Mouse (Mus musculus) hindbrain, embryonic 15.5 days (tissue): ENCODE measurements around the gene St14. TPM values are rescaled to one million over a fixed set of nuclear protein-coding genes. Genes with fewer than 3 reads are reported as not detected.

Experiments used
- ATAC-seq: fragments of 200-750 bp; cut with Nextera tagmentation; 2 replicates; pipeline ENCODE4 v1.8.0; 2017; ENCODE audit warnings: low read depth, moderate number of reproducible peaks, moderate TSS enrichment; ENCODE audit not compliant: low FRiP score
- H3K27ac ChIP-seq: fragments of 300-500 bp; sonication (generic); replicated peaks from 2 replicates; pipeline ENCODE4 v1.5.1; 2015; ENCODE audit warnings: mild to moderate bottlenecking, inconsistent platforms
- H3K27me3 ChIP-seq: fragments of 300-500 bp; sonication (generic); 2 replicates; pipeline ENCODE4 v1.6.1; 2015; ENCODE audit warnings: control low read depth, inconsistent platforms
- H3K36me3 ChIP-seq: fragments of 300-500 bp; sonication (generic); 2 replicates; pipeline ENCODE4 v1.6.1; 2015; ENCODE audit warnings: control low read depth, inconsistent platforms
- H3K4me1 ChIP-seq: fragments of 300-500 bp; sonication (generic); replicated peaks from 2 replicates; pipeline ENCODE4 v1.6.1; 2015; ENCODE audit warnings: control low read depth, inconsistent platforms
- H3K4me2 ChIP-seq: fragments of 300-500 bp; sonication (generic); 2 replicates; pipeline ENCODE4 v1.6.1; 2015; ENCODE audit warnings: moderate library complexity, mild to moderate bottlenecking, inconsistent platforms
- H3K4me3 ChIP-seq: fragments of 300-500 bp; sonication (generic); 2 replicates; pipeline ENCODE4 v1.5.1; 2015; ENCODE audit warnings: mild to moderate bottlenecking, inconsistent platforms
- H3K9ac ChIP-seq: fragments of 300-500 bp; sonication (generic); 2 replicates; pipeline ENCODE4 v1.6.1; 2015; ENCODE audit warnings: inconsistent platforms
- H3K9me3 ChIP-seq: fragments of 300-500 bp; sonication (generic); 2 replicates; pipeline ENCODE4 v1.6.1; 2016; ENCODE audit warnings: control low read depth, inconsistent platforms
- whole genome bisulfite sequencing: fragments of 180-500 bp; shearing (Covaris S2); methylation state at CpG from one replicate; pipeline ENCODE4 v1.1.7; 2015; 5-methylcytosine and 5-hydroxymethylcytosine counted together
- polyA plus RNA-seq: library from polyadenylated mRNA; unstranded; fragments of >200 nt; fragmentation: Nextera tagmentation; extraction: Ambion mirVana; gene quantifications from 2 replicates; pipeline ENCODE4 v1.2.1, GENCODE M21; 2015

Gene St14
- polyA plus RNA-seq, 1 experiment from 2014 or later, result 0.91 TPM

DNA sequence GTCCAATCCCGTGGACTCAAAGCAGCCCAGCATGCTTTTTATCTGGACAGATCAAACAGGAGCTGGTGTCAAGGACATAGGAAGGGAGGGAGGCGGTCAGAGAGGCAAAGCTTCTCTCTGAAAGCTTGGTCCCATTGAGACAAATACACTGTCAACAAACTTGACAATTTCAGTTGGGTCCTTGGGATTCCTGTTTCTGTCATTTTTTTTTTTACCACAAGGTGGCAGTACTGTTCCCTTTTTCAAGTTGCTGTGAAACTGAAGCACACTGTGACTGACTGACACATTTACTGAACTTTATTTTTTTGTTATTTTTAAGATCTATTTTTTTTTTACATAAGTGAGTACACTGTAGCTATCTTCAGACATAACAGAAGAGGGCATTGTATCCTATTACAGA, 19.4 kb upstream of the St14 start:
- no peak overlapping the region for H3K9ac ChIP-seq
- WGBS, result 84% methylated on average over 2 of the region's 2 CpGs
- H3K9me3 ChIP-seq, result no peaks in the 10 kb centered on the region
- ATAC-seq, result 0 out of 2 replicates have a peak, but pooled peaks have one; percentile 45
- H3K27ac ChIP-seq, result no peak overlapping the region
- no peak overlapping the region for H3K4me2 ChIP-seq
- no peaks in the 10 kb centered on the region for H3K27me3 ChIP-seq
- H3K4me3 ChIP-seq, result no peak overlapping the region
- H3K36me3 ChIP-seq, result peaks cover 63% of the 10 kb centered on the region
- no peaks in the 10 kb centered on the region for H3K4me1 ChIP-seq

DNA sequence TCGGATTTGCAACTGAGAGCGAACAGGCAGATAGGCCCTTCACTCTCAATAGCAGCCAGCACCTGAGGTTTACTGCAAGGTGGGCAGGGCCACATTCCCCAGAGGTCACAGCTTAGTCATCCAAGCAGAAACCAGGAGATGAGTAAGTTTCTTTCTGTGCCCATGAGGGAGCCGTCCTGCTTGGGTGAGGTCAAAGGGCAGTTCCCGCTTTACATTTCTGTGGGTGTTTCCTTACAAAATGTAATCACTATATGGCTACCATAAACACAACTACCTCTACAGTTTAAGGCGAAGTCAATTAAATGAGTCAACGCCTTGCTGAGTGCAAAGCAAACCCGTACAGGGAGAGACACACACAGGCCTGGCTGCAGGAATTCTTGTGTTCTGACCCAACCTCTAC, 16.5 kb upstream of the St14 start:
- Histone ChIP-seq H3K9ac (no peak overlapping the region), H3K27me3 (no peaks in the 10 kb centered on the region), H3K9me3 (no peaks in the 10 kb centered on the region), H3K27ac (no peak overlapping the region), H3K4me1 (no peaks in the 10 kb centered on the region), H3K4me3 (no peak overlapping the region), H3K4me2 (no peak overlapping the region), H3K36me3 (peaks cover 36% of the 10 kb centered on the region)
- 85% methylated on average over 7 of the region's 7 CpGs for WGBS
- no peak for ATAC-seq

DNA sequence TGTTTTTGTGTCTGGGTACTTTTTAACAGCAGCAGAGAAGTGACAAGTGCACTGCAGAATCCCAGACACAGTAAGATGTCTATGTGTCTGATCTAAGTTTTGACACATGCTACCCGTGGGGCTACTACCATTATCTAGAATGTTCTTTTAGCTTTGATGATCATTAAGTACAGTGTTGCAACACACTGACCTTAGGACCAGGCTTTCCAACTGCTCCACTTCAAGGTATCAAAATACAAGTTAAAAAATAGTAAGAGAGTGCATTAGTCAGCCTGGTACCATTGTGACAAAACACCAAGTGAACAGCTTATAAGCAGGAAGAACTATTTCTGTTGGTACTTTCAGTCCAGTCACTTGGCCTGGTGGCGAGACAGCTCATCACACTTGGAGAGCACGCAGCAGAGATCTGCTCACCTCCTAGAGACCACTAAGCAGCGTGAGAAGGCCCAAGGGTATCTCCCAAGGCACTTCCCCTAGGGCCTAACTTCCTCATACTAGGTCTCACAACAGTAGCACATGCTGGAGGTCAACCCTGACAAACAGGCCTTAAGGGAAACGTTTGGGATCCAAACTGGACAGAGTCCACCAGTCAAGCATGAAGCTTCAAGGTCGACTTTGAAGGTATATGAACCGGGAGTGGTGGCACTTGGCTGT, 13.7 kb upstream of the St14 start:
- WGBS, result 85% methylated on average over 7 of the region's 7 CpGs

DNA sequence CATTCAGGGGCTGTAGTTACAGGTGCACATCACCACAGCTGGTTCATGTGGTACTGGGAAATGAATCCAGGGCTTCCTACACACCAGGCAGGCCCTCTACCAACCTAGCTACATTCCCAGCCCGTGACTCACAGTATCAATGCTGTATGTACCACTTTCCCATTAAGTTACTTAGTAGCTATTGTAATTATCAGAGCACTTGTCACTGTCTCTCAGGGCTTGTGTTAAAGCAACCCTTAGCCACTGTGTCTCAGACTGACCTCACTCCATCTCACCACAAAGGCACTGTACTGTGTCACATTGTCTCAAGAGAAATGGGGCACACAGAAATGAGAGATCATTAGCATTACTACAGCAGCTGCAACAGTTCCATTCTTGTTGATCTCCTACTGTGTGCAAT, 11.3 kb upstream of the St14 start:
- no peak overlapping the region for H3K9ac ChIP-seq
- no peak for ATAC-seq
- 66% methylated on average over 1 of the region's 1 CpGs for WGBS

More for the DNA sequence above, 13.7 kb upstream of the St14 start:
- no peak for ATAC-seq
- Histone ChIP-seq H3K4me2 (no peak overlapping the region), H3K36me3 (peaks cover 18% of the 10 kb centered on the region), H3K9me3 (no peaks in the 10 kb centered on the region), H3K4me1 (no peaks in the 10 kb centered on the region), H3K9ac (no peak overlapping the region), H3K27me3 (no peaks in the 10 kb centered on the region), H3K27ac (no peak overlapping the region), H3K4me3 (no peak overlapping the region)

DNA sequence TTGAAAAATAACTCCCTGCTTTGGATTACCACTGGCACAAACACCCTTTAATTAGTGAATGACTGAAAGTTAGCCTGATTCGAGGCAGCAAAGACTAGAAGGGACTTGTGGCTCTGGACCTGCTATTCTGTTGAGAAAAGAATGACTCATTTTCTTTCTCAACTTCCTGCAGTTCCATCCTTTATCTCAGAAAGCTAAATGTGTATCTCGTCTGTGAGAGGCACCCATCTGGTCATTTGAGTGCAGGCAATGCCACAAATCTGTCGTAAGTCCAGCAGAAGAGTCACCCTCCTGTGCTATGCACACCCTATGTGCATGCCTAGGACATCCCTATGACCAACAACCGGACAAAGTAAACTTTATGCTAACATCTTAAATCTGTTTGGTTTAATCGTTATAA, 1.5 kb upstream of the St14 start:
- Histone ChIP-seq H3K4me1 (peaks cover 21% of the 10 kb centered on the region), H3K9ac (no peak overlapping the region), H3K4me3 (no peak overlapping the region), H3K27ac (no peak overlapping the region), H3K4me2 (no peak overlapping the region), H3K36me3 (no peaks in the 10 kb centered on the region), H3K27me3 (peaks cover 54% of the 10 kb centered on the region), H3K9me3 (no peaks in the 10 kb centered on the region)
- no peak for ATAC-seq
- WGBS, result 88% methylated on average over 5 of the region's 5 CpGs

More for the DNA sequence above, 11.3 kb upstream of the St14 start:
- H3K4me3 ChIP-seq, result no peak overlapping the region
- no peak overlapping the region for H3K4me2 ChIP-seq
- no peaks in the 10 kb centered on the region for H3K27me3 ChIP-seq
- no peaks in the 10 kb centered on the region for H3K36me3 ChIP-seq
- H3K27ac ChIP-seq, result no peak overlapping the region
- H3K9me3 ChIP-seq, result no peaks in the 10 kb centered on the region
- no peaks in the 10 kb centered on the region for H3K4me1 ChIP-seq

DNA sequence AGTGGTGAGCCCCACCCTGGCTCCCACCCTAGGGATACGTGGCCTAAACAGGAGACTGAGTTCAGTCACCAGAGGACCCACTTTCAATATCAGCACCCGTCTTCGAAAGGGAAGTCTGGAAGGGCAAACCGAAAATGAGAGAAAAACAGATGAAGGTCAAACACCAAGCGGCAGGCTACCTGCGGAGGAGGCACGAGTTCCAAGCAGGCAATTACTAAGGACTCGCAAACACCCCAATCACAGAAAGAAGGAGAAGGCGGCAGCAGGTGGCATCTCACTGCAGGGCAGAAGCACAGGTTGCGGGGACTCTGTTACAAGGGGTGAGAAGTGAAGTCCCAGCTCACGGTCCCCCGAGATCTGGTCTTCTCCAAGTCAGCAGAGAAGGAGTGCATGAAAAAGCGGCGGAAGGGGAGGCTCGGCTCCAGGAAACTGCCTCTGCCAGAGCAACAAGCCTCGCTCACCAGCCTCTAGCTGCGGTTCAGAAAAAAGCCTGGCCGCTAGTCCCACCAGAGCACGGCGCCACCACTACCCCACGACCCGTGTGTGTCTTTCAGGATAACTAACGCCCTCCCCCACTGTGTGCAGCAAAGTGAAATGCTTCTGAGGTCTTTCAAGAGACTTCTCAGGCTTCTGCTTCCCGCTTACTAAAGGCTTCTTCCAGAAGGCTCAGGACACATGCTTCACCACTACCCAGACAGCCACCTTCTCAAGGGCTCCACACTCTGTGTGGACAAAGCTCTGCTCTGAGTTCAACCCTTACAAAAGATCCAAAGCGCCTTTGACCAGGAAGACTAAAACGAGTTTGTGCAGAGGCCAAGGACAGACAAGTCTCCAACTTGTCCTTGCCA, 1.1 kb downstream of the St14 start:
- WGBS, result 12% methylated on average over 26 of the region's 26 CpGs
- peak; percentile 32; the same call in 1 of the 2 replicates for ATAC-seq
- no peak overlapping the region for H3K27ac ChIP-seq
- H3K36me3 ChIP-seq, result no peaks in the 10 kb centered on the region
- H3K27me3 ChIP-seq, result peaks cover 54% of the 10 kb centered on the region
- H3K4me1 ChIP-seq, result peaks cover 21% of the 10 kb centered on the region
- H3K4me3 ChIP-seq, result peak overlapping the region; percentile 45
- no peak overlapping the region for H3K9ac ChIP-seq
- H3K9me3 ChIP-seq, result no peaks in the 10 kb centered on the region
- H3K4me2 ChIP-seq, result peak overlapping the region; percentile 96

DNA sequence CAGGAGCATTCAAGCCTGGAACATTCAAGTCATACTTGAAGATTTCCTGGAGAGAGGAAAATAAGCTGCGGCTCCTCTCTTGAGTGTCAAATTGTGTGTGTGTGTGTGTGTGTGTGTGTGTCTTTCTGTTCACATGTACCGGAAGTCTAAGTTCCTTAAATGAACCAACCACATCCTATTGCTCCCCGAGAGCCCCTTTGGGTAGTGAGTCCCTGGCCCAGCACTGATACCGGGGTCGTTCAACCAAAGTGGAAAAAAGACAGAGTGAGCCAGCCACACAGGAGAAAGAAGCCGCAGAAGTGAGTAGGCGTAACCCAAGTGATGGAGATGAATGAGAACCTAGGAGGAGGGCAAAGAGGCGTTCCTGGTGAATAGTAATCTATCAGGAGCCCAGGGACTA, 1.7 kb downstream of the St14 start:
- Histone ChIP-seq H3K4me3 (peak overlapping the region; percentile 45; the same call in 1 of the 2 replicates), H3K4me2 (peak overlapping the region; percentile 96; the same call in 1 of the 2 replicates), H3K9ac (no peak overlapping the region), H3K27me3 (peaks cover 54% of the 10 kb centered on the region), H3K9me3 (no peaks in the 10 kb centered on the region), H3K4me1 (peaks cover 21% of the 10 kb centered on the region), H3K36me3 (no peaks in the 10 kb centered on the region), H3K27ac (no peak overlapping the region)
- 59% methylated on average over 8 of the region's 8 CpGs for WGBS
- no peak for ATAC-seq

DNA sequence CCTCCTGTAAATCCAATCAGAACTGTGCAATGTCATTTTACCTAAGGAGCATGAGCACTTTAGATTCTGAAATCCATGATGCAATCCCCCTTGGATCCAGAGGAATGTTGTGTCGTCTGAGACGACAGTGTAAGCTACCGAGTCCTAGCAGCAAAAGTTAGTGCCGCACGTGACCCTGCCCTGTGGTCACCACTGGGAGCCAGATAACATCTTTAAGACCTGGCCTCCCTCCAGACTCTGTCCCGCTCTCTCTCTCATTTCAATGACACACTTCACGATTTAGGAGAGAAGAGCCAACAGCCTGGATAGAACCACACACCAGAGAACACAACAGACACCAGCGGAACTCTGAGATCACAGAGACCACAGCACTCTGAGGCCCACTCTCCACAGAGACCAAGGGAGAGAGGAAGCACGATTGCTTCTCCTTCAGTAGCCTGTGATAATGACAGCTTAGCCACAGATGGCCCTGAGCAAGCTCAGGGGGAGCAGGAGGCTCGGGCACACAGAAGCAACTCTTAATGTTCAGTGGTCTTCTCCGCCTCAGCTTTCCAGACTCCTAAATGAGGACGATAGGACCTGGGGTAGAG, 3.7 kb downstream of the St14 start:
- H3K4me1 ChIP-seq, result peaks cover 21% of the 10 kb centered on the region
- H3K27me3 ChIP-seq, result peaks cover 41% of the 10 kb centered on the region
- WGBS, result 85% methylated on average over 12 of the region's 12 CpGs
- H3K4me2 ChIP-seq, result no peak overlapping the region
- H3K9ac ChIP-seq, result no peak overlapping the region
- no peak overlapping the region for H3K4me3 ChIP-seq
- no peak for ATAC-seq
- H3K36me3 ChIP-seq, result no peaks in the 10 kb centered on the region
- no peak overlapping the region for H3K27ac ChIP-seq
- no peaks in the 10 kb centered on the region for H3K9me3 ChIP-seq

DNA sequence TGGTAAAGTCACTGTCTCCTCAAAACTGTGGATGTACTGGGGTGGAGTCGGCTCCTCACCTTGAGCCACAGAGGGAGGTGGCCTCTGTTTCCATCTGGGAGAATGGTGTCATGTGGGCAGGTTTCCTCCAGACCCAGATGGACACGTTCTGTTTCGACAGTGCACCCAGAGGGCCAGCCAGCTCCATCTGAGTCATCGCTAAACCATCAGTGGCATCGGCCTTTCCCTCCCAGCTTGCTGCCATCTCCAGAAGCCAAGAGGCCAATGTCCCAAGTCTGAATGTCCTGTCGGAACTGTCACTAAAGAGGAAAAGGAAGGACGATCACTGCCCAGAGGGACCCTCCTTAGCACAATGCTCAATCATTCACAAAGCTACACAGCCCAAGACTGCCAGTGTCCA, 5.6 kb downstream of the St14 start:
- H3K27me3 ChIP-seq, result peaks cover 23% of the 10 kb centered on the region
- H3K4me3 ChIP-seq, result no peak overlapping the region
- H3K36me3 ChIP-seq, result no peaks in the 10 kb centered on the region
- WGBS, result 89% methylated on average over 7 of the region's 7 CpGs
- H3K4me2 ChIP-seq, result no peak overlapping the region
- no peak overlapping the region for H3K27ac ChIP-seq
- peaks cover 10% of the 10 kb centered on the region for H3K4me1 ChIP-seq
- no peak for ATAC-seq
- H3K9me3 ChIP-seq, result no peaks in the 10 kb centered on the region
- H3K9ac ChIP-seq, result no peak overlapping the region

DNA sequence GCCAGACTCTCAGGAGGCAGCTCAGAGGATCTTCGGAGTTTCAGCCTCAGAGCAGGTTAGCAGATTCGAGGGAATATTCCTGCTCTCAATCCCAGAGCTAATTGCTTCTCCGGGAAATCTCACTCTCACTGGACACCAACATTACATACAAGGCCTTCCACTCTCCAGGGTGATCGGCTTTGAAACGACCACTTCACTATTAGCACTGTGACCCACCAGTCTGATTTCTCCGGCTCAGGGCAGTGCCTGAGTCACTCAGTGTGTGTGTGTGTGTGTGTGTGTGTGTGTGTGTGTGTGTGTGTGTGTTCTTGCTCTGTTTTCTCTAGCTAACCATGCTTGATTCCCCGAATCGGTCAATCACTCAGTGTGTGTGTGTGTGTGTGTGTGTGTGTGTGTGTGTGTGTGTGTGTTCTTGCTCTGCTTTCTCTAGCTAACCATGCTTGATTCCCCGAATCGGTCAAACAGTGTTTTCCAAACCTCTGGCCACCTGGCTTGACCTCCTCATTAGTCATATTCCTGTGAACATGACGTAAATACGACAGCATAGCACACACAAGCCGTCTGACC, 9.1 kb downstream of the St14 start:
- WGBS, result 60% methylated on average over 13 of the region's 13 CpGs
- Histone ChIP-seq H3K27ac (no peak overlapping the region), H3K9ac (no peak overlapping the region), H3K4me3 (no peak overlapping the region), H3K4me1 (no peaks in the 10 kb centered on the region), H3K9me3 (no peaks in the 10 kb centered on the region), H3K4me2 (no peak overlapping the region), H3K36me3 (no peaks in the 10 kb centered on the region), H3K27me3 (no peaks in the 10 kb centered on the region)
- no peak for ATAC-seq

DNA sequence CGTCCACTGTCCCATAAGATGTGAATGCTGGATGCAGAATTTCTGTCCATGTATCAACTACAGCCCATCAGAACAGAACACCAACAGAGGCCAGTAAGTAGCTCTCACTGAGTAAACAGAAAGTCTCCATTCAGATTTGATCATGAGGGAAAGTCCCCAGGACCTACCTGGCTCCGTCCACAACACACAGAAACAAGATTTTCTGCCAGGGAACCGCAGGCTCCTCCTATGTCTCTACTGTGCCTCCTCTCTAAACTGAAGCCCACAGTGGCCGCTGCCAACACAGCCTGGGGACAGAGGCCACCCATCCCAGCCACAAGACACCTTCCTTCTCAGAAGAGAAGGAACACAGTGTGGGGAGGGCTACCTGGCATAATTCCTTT, 11.1 kb downstream of the St14 start:
- H3K36me3 ChIP-seq, result no peaks in the 10 kb centered on the region
- no peaks in the 10 kb centered on the region for H3K9me3 ChIP-seq
- H3K9ac ChIP-seq, result no peak overlapping the region
- no peak overlapping the region for H3K4me3 ChIP-seq
- no peak for ATAC-seq
- H3K27me3 ChIP-seq, result no peaks in the 10 kb centered on the region
- no peaks in the 10 kb centered on the region for H3K4me1 ChIP-seq
- no peak overlapping the region for H3K27ac ChIP-seq
- WGBS, result 83% methylated on average over 4 of the region's 4 CpGs
- H3K4me2 ChIP-seq, result no peak overlapping the region
